Mouse (Mus musculus): ENCODE data around the gene Unc13a. TPM values are rescaled to one million over a fixed set of nuclear protein-coding genes. Genes with fewer than 3 reads are reported as not detected.
A peak's percentile ranks its signal among the peaks of the same experiment; 100 is the strongest.

Gene Unc13a
- polyA plus RNA-seq (2014; fragmentation: Nextera tagmentation; extraction: Ambion mirVana), result 0.50 and 0.59 TPM in 2 replicates

GRCm38 (mm10) chr8:71671549-71671965, at the start of gene Unc13a:
Gene Unc13a, minus strand, starts transcription at chr8:71671757.
- Histone ChIP-seq H3K27ac (replicated peaks; ENCODE audit: low read depth, low read length) (no peak within 1 kb of the TSS), H3K4me3 (ENCODE audit: low read depth, low read length) (peak within 1 kb of the TSS; percentile 35), H3K4me2 (ENCODE audit: low read depth, severe bottlenecking) (peak within 1 kb of the TSS; percentile 90), H3K36me3 (ENCODE audit: control insufficient read depth, insufficient read depth, low read length) (no peaks in the 10 kb centered on the region), H3K9me3 (ENCODE audit: control insufficient read depth, low read length) (no peaks in the 10 kb centered on the region), H3K4me1 (ENCODE audit: control insufficient read depth, insufficient read depth, low read length) (peaks cover 18% of the 10 kb centered on the region), H3K27me3 (ENCODE audit: control insufficient read depth, insufficient read depth, low read length) (peaks cover 23% of the 10 kb centered on the region), H3K9ac (ENCODE audit: low read length) (peak within 1 kb of the TSS; percentile 30; the same call in 1 of the 2 replicates)
- peak; percentile 57 for ATAC-seq (ENCODE audit: insufficient number of reproducible peaks, low FRiP score, low TSS enrichment, low read depth)
- DNase-seq (ENCODE audit: low spot score), result peak; percentile 93
- under 1% methylated on average over 42 of the region's 42 CpGs for WGBS

- Histone ChIP-seq H3K27me3 (ENCODE audit: control insufficient read depth, insufficient read depth, low read length) (peaks cover 8% of the 10 kb centered on the region), H3K4me1 (ENCODE audit: control insufficient read depth, insufficient read depth, low read length) (peaks cover 12% of the 10 kb centered on the region), H3K9me3 (ENCODE audit: control insufficient read depth, low read length) (no peaks in the 10 kb centered on the region), H3K36me3 (ENCODE audit: control insufficient read depth, insufficient read depth, low read length) (no peaks in the 10 kb centered on the region), H3K9ac (ENCODE audit: low read length) (no peak overlapping the region), H3K27ac (replicated peaks; ENCODE audit: low read depth, low read length) (no peak overlapping the region), H3K4me3 (ENCODE audit: low read depth, low read length) (no peak overlapping the region), H3K4me2 (ENCODE audit: low read depth, severe bottlenecking) (no peak overlapping the region)
- ATAC-seq (ENCODE audit: insufficient number of reproducible peaks, low FRiP score, low TSS enrichment, low read depth) (peak; percentile 56; the same call in 1 of the 2 replicates), DNase-seq (ENCODE audit: low spot score) (peak; percentile 79)
- WGBS, result 33% methylated on average over 7 of the region's 7 CpGs
Observed at GRCm38 (mm10) chr8:71719928-71720457, 48.4 kb upstream of the Unc13a start.

- ATAC-seq (ENCODE audit: insufficient number of reproducible peaks, low FRiP score, low TSS enrichment, low read depth), result no peak
- H3K4me1 ChIP-seq (ENCODE audit: control insufficient read depth, insufficient read depth, low read length), result peaks cover 12% of the 10 kb centered on the region
- WGBS, result 69% methylated on average over 4 of the region's 4 CpGs
- no peak overlapping the region for H3K4me2 ChIP-seq (ENCODE audit: low read depth, severe bottlenecking)
- DNase-seq (ENCODE audit: low spot score), result no peak
- H3K27me3 ChIP-seq (ENCODE audit: control insufficient read depth, insufficient read depth, low read length), result peaks cover under 1% of the 10 kb centered on the region; the same call in 1 of the 2 replicates
- no peaks in the 10 kb centered on the region for H3K36me3 ChIP-seq (ENCODE audit: control insufficient read depth, insufficient read depth, low read length)
- H3K9me3 ChIP-seq (ENCODE audit: control insufficient read depth, low read length), result no peaks in the 10 kb centered on the region
- no peak overlapping the region for H3K4me3 ChIP-seq (ENCODE audit: low read depth, low read length)
- no peak overlapping the region for H3K27ac ChIP-seq (replicated peaks; ENCODE audit: low read depth, low read length)
- H3K9ac ChIP-seq (ENCODE audit: low read length), result no peak overlapping the region
Observed at GRCm38 (mm10) chr8:71719218-71719617, 47.7 kb upstream of the Unc13a start.

- no peak overlapping the region for H3K27ac ChIP-seq (replicated peaks; ENCODE audit: low read depth, low read length)
- H3K27me3 ChIP-seq (ENCODE audit: control insufficient read depth, insufficient read depth, low read length), result no peaks in the 10 kb centered on the region
- ATAC-seq (ENCODE audit: insufficient number of reproducible peaks, low FRiP score, low TSS enrichment, low read depth) (no peak), DNase-seq (ENCODE audit: low spot score) (no peak)
- H3K9ac ChIP-seq (ENCODE audit: low read length), result no peak overlapping the region
- no peaks in the 10 kb centered on the region for H3K36me3 ChIP-seq (ENCODE audit: control insufficient read depth, insufficient read depth, low read length)
- no peak overlapping the region for H3K4me2 ChIP-seq (ENCODE audit: low read depth, severe bottlenecking)
- peaks cover 12% of the 10 kb centered on the region for H3K4me1 ChIP-seq (ENCODE audit: control insufficient read depth, insufficient read depth, low read length)
- 42% methylated on average over 3 of the region's 3 CpGs for WGBS
- H3K9me3 ChIP-seq (ENCODE audit: control insufficient read depth, low read length), result no peaks in the 10 kb centered on the region
- no peak overlapping the region for H3K4me3 ChIP-seq (ENCODE audit: low read depth, low read length)
Observed at GRCm38 (mm10) chr8:71718252-71718651, 46.7 kb upstream of the Unc13a start.

- ATAC-seq (ENCODE audit: insufficient number of reproducible peaks, low FRiP score, low TSS enrichment, low read depth), result no peak
- no peak overlapping the region for H3K27ac ChIP-seq (replicated peaks; ENCODE audit: low read depth, low read length)
- no peak overlapping the region for H3K4me2 ChIP-seq (ENCODE audit: low read depth, severe bottlenecking)
- H3K9ac ChIP-seq (ENCODE audit: low read length), result no peak overlapping the region
- no peaks in the 10 kb centered on the region for H3K36me3 ChIP-seq (ENCODE audit: control insufficient read depth, insufficient read depth, low read length)
- H3K27me3 ChIP-seq (ENCODE audit: control insufficient read depth, insufficient read depth, low read length), result no peaks in the 10 kb centered on the region
- H3K9me3 ChIP-seq (ENCODE audit: control insufficient read depth, low read length), result no peaks in the 10 kb centered on the region
- DNase-seq (ENCODE audit: low spot score), result no peak
- peaks cover 12% of the 10 kb centered on the region for H3K4me1 ChIP-seq (ENCODE audit: control insufficient read depth, insufficient read depth, low read length)
- H3K4me3 ChIP-seq (ENCODE audit: low read depth, low read length), result no peak overlapping the region
- WGBS, result 93% methylated on average over 12 of the region's 12 CpGs
Observed at GRCm38 (mm10) chr8:71717096-71717495, 45.5 kb upstream of the Unc13a start.

- Histone ChIP-seq H3K4me2 (ENCODE audit: low read depth, severe bottlenecking) (no peak overlapping the region), H3K4me1 (ENCODE audit: control insufficient read depth, insufficient read depth, low read length) (peaks cover 12% of the 10 kb centered on the region), H3K27ac (replicated peaks; ENCODE audit: low read depth, low read length) (no peak overlapping the region), H3K36me3 (ENCODE audit: control insufficient read depth, insufficient read depth, low read length) (no peaks in the 10 kb centered on the region), H3K4me3 (ENCODE audit: low read depth, low read length) (no peak overlapping the region), H3K27me3 (ENCODE audit: control insufficient read depth, insufficient read depth, low read length) (no peaks in the 10 kb centered on the region), H3K9me3 (ENCODE audit: control insufficient read depth, low read length) (no peaks in the 10 kb centered on the region), H3K9ac (ENCODE audit: low read length) (no peak overlapping the region)
- WGBS, result 71% methylated on average over 13 of the region's 13 CpGs
- ATAC-seq (ENCODE audit: insufficient number of reproducible peaks, low FRiP score, low TSS enrichment, low read depth), result no peak
- no peak for DNase-seq (ENCODE audit: low spot score)
Observed at GRCm38 (mm10) chr8:71716561-71717053, 45.0 kb upstream of the Unc13a start.

- DNase-seq (ENCODE audit: low spot score) (no peak), ATAC-seq (ENCODE audit: insufficient number of reproducible peaks, low FRiP score, low TSS enrichment, low read depth) (no peak; the same call in 1 of the 2 replicates)
- Histone ChIP-seq H3K27ac (replicated peaks; ENCODE audit: low read depth, low read length) (no peak overlapping the region), H3K4me1 (ENCODE audit: control insufficient read depth, insufficient read depth, low read length) (peaks cover 11% of the 10 kb centered on the region), H3K27me3 (ENCODE audit: control insufficient read depth, insufficient read depth, low read length) (no peaks in the 10 kb centered on the region), H3K9ac (ENCODE audit: low read length) (no peak overlapping the region), H3K4me2 (ENCODE audit: low read depth, severe bottlenecking) (no peak overlapping the region), H3K4me3 (ENCODE audit: low read depth, low read length) (no peak overlapping the region), H3K9me3 (ENCODE audit: control insufficient read depth, low read length) (no peaks in the 10 kb centered on the region), H3K36me3 (ENCODE audit: control insufficient read depth, insufficient read depth, low read length) (no peaks in the 10 kb centered on the region)
- WGBS, result 27% methylated on average over 8 of the region's 8 CpGs
Observed at GRCm38 (mm10) chr8:71715531-71715930, 44.0 kb upstream of the Unc13a start.

- no peak overlapping the region for H3K27ac ChIP-seq (replicated peaks; ENCODE audit: low read depth, low read length)
- H3K27me3 ChIP-seq (ENCODE audit: control insufficient read depth, insufficient read depth, low read length), result peaks cover 23% of the 10 kb centered on the region
- peaks cover 2% of the 10 kb centered on the region; the same call in 1 of the 2 replicates for H3K4me1 ChIP-seq (ENCODE audit: control insufficient read depth, insufficient read depth, low read length)
- DNase-seq (ENCODE audit: low spot score) (no peak), ATAC-seq (ENCODE audit: insufficient number of reproducible peaks, low FRiP score, low TSS enrichment, low read depth) (no peak)
- no peak overlapping the region for H3K9ac ChIP-seq (ENCODE audit: low read length)
- no peak overlapping the region for H3K4me3 ChIP-seq (ENCODE audit: low read depth, low read length)
- H3K9me3 ChIP-seq (ENCODE audit: control insufficient read depth, low read length), result no peaks in the 10 kb centered on the region
- no peak overlapping the region for H3K4me2 ChIP-seq (ENCODE audit: low read depth, severe bottlenecking)
- WGBS, result 63% methylated on average over 2 of the region's 2 CpGs
- no peaks in the 10 kb centered on the region for H3K36me3 ChIP-seq (ENCODE audit: control insufficient read depth, insufficient read depth, low read length)
Observed at GRCm38 (mm10) chr8:71711574-71711973, 40.0 kb upstream of the Unc13a start.

Data from limb, embryonic 11.5 days (tissue).